Mouse (Mus musculus) embryo, embryonic 10 days (tissue): Measurements from ENCODE around the gene Best2.
A peak's percentile ranks its signal among the peaks of the same experiment; 100 is the strongest.

ENCODE experiments used
- DNase-seq: peaks from one replicate; pipeline ENCODE4 v3.0.0-alpha.2; 2015; ENCODE audit warnings: low spot score

Best2 gene

GRCm38 (mm10) chr8:85021514-85022055 lies 7.3 kb upstream of the Best2 start:
- no peak for DNase-seq

GRCm38 (mm10) chr8:85017209-85017608 lies 2.9 kb upstream of the Best2 start:
- no peak for DNase-seq

- no peak for DNase-seq
Measured at GRCm38 (mm10) chr8:85016724-85017123, 2.4 kb upstream of the Best2 start.

- DNase-seq = peak; percentile 90
Measured at GRCm38 (mm10) chr8:85013230-85013840, 996 bp downstream of the Best2 start.

GRCm38 (mm10) chr8:85011242-85011641 lies 3.1 kb downstream of the Best2 start:
- DNase-seq = peak; percentile 36

GRCm38 (mm10) chr8:85007686-85008085 lies 6.6 kb downstream of the Best2 start:
- no peak for DNase-seq

GRCm38 (mm10) chr8:84997649-84998295 lies 16.6 kb downstream of the Best2 start:
- peak; percentile 96 for DNase-seq

GRCm38 (mm10) chr8:84996978-84997377 lies 17.4 kb downstream of the Best2 start:
- DNase-seq = no peak

- peak; percentile 24 for DNase-seq
Measured at GRCm38 (mm10) chr8:84995680-84996079, 18.7 kb downstream of the Best2 start.

- no peak for DNase-seq
Measured at GRCm38 (mm10) chr8:84994375-84994774, 20.0 kb downstream of the Best2 start.

- peak; percentile 81 for DNase-seq
Measured at GRCm38 (mm10) chr8:84990836-84991235, 23.5 kb downstream of the Best2 start.

GRCm38 (mm10) chr8:84990349-84990748 lies 24.0 kb downstream of the Best2 start, which contains the start of gene Hook2:
TSS of gene Hook2 (plus strand) at chr8:84990603.
- DNase-seq = peak; percentile 100

- peak; percentile 95 for DNase-seq
Measured at GRCm38 (mm10) chr8:84989810-84990209, 24.5 kb downstream of the Best2 start.

GRCm38 (mm10) chr8:84989311-84989731 lies 25.0 kb downstream of the Best2 start:
- peak; percentile 60 for DNase-seq

GRCm38 (mm10) chr8:84987903-84988302 lies 26.4 kb downstream of the Best2 start:
- no peak for DNase-seq

GRCm38 (mm10) chr8:84987388-84987787 lies 26.9 kb downstream of the Best2 start:
- no peak for DNase-seq

- DNase-seq = peak; percentile 32
Measured at GRCm38 (mm10) chr8:84986379-84986945, 27.9 kb downstream of the Best2 start.

- peak; percentile 75 for DNase-seq
Measured at GRCm38 (mm10) chr8:84985684-84986378, 28.5 kb downstream of the Best2 start.

- peak; percentile 49 for DNase-seq
Measured at GRCm38 (mm10) chr8:84985049-84985683, 29.2 kb downstream of the Best2 start.

- DNase-seq = no peak
Measured at GRCm38 (mm10) chr8:84984294-84985048, 29.9 kb downstream of the Best2 start.

- no peak for DNase-seq
Measured at GRCm38 (mm10) chr8:84982499-84983011, 31.8 kb downstream of the Best2 start.
